Mouse (Mus musculus): Measurements from ENCODE around the gene Sart3. TPM values are rescaled to one million over a fixed set of nuclear protein-coding genes. Genes with fewer than 3 reads are reported as not detected.
A peak's percentile ranks its signal among the peaks of the same experiment; 100 is the strongest.
"Not testable (repeated sequence)": the region's sequence is repeated elsewhere in the genome, so short reads cannot be mapped to it uniquely, and the experiment has no call there.

Sart3 gene
- total and polyA plus RNA-seq, 2 experiments from 2014 or later, result 26.4 to 34.7 TPM

GRCm38 (mm10) chr5:113812638-113813037 lies 40.3 kb upstream of the Sart3 start:
- H3K9ac ChIP-seq (replicated peaks; ENCODE audit: low read length), result no peak overlapping the region
- ATAC-seq (no peak), DNase-seq (ENCODE audit: low spot score) (no peak)
- H3K9me3 ChIP-seq (ENCODE audit: low read length), result 0 out of 2 replicates have a peak, but pooled peaks cover 3% of the 10 kb centered on the region
- H3K36me3 ChIP-seq (ENCODE audit: insufficient read depth, low read length), result no peaks in the 10 kb centered on the region
- no peak overlapping the region for H3K4me3 ChIP-seq (ENCODE audit: low read length)
- TF ChIP-seq CTCF (IDR thresholded peaks at IDR 0.05; ENCODE audit: low read depth), result no peak
- WGBS, result 92% methylated on average over 2 of the region's 2 CpGs
- no peaks in the 10 kb centered on the region for H3K27me3 ChIP-seq (ENCODE audit: insufficient read depth, low read length)
- no peak overlapping the region for H3K27ac ChIP-seq
- no peaks in the 10 kb centered on the region for H3K4me1 ChIP-seq (ENCODE audit: insufficient read depth, low read length)
- H3K4me2 ChIP-seq (ENCODE audit: low read depth, low read length), result no peak overlapping the region

DNA sequence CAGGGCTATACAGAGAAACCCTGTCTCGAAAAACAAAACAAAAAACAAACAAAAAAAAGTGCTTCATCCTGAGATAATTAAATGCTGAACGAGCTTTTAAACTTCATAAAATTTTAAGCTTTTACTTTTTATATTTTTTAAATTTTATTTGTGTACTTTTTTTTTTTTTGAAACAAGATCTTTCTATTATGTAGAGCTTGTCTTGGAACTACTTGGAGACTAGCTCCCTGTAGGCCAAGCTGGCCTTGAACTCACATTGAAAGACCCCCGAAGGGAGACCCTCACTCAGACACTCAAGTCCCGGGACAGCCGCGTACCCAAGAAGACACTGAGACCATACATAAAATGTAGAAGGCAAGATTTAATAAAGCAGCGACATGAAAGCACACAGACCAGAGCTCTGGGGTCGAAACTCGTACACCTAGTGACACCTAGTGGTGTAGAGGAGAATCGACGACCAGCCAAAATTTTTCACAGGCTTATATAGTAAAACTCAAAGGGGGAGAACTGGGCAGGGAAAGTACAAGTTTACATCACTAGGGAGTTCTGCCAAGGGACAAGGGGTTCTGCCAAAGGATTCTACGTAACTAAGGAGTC lies 39.6 kb upstream of the Sart3 start:
- TF ChIP-seq CTCF (IDR thresholded peaks at IDR 0.05; ENCODE audit: low read depth), result peak; percentile 43
- not testable (repeated sequence) for DNase-seq (ENCODE audit: low spot score); H3K27ac ChIP-seq; H3K4me1 ChIP-seq (ENCODE audit: insufficient read depth, low read length); H3K27me3 ChIP-seq (ENCODE audit: insufficient read depth, low read length); H3K9ac ChIP-seq (replicated peaks; ENCODE audit: low read length); ATAC-seq; H3K9me3 ChIP-seq (ENCODE audit: low read length); H3K4me3 ChIP-seq (ENCODE audit: low read length); H3K36me3 ChIP-seq (ENCODE audit: insufficient read depth, low read length); H3K4me2 ChIP-seq (ENCODE audit: low read depth, low read length)
- WGBS, result 30% methylated on average over 11 of the region's 12 CpGs

GRCm38 (mm10) chr5:113810111-113810510 lies 37.8 kb upstream of the Sart3 start:
- TF ChIP-seq CTCF (IDR thresholded peaks at IDR 0.05; ENCODE audit: low read depth), result no peak
- H3K4me2 ChIP-seq (ENCODE audit: low read depth, low read length), result no peak overlapping the region
- no peak overlapping the region for H3K27ac ChIP-seq
- H3K9me3 ChIP-seq (ENCODE audit: low read length), result 0 out of 2 replicates have a peak, but pooled peaks cover 3% of the 10 kb centered on the region
- no peak overlapping the region for H3K4me3 ChIP-seq (ENCODE audit: low read length)
- no peak for DNase-seq (ENCODE audit: low spot score)
- H3K27me3 ChIP-seq (ENCODE audit: insufficient read depth, low read length), result no peaks in the 10 kb centered on the region
- H3K4me1 ChIP-seq (ENCODE audit: insufficient read depth, low read length), result no peaks in the 10 kb centered on the region
- 95% methylated on average over 4 of the region's 4 CpGs for WGBS
- no peak for ATAC-seq
- no peak overlapping the region for H3K9ac ChIP-seq (replicated peaks; ENCODE audit: low read length)
- no peaks in the 10 kb centered on the region for H3K36me3 ChIP-seq (ENCODE audit: insufficient read depth, low read length)

- DNase-seq (ENCODE audit: low spot score), result no peak
- no peak overlapping the region for H3K27ac ChIP-seq
- ATAC-seq, result no peak
- no peak overlapping the region for H3K4me2 ChIP-seq (ENCODE audit: low read depth, low read length)
- 87% methylated on average over 2 of the region's 2 CpGs for WGBS
- H3K4me3 ChIP-seq (ENCODE audit: low read length), result no peak overlapping the region
- H3K27me3 ChIP-seq (ENCODE audit: insufficient read depth, low read length), result no peaks in the 10 kb centered on the region
- TF ChIP-seq CTCF (IDR thresholded peaks at IDR 0.05; ENCODE audit: low read depth), result no peak
- H3K36me3 ChIP-seq (ENCODE audit: insufficient read depth, low read length), result no peaks in the 10 kb centered on the region
- H3K9ac ChIP-seq (replicated peaks; ENCODE audit: low read length), result no peak overlapping the region
- no peaks in the 10 kb centered on the region for H3K4me1 ChIP-seq (ENCODE audit: insufficient read depth, low read length)
- 0 out of 2 replicates have a peak, but pooled peaks cover 3% of the 10 kb centered on the region for H3K9me3 ChIP-seq (ENCODE audit: low read length)
These were observed 35.9 kb upstream of the Sart3 start for GRCm38 (mm10) chr5:113808177-113808576.

DNA sequence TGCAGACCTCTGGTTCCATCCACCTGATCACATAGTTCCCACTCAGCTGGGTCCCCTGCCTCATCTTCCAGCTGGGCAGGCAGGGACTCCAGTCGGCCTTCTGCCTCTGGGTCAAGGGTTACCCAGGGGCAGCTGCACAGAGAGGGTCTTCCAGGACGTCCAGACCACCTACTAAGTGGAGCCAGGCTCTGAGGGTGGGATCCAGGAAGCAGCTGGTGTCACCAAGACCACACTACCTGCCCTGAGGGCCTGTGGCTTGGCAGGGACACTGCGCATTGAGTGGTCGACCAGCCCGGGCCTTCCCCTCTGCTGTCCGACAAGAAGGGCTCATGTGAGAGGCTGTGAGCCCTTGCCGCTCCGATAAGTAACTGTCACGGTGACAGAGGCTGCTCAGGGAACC lies 35.4 kb upstream of the Sart3 start:
- no peaks in the 10 kb centered on the region for H3K36me3 ChIP-seq (ENCODE audit: insufficient read depth, low read length)
- ATAC-seq (no peak), DNase-seq (ENCODE audit: low spot score) (no peak)
- WGBS, result 67% methylated on average over 9 of the region's 9 CpGs
- H3K4me3 ChIP-seq (ENCODE audit: low read length), result no peak overlapping the region
- H3K27me3 ChIP-seq (ENCODE audit: insufficient read depth, low read length), result no peaks in the 10 kb centered on the region
- TF ChIP-seq CTCF (IDR thresholded peaks at IDR 0.05; ENCODE audit: low read depth), result no peak
- H3K27ac ChIP-seq, result no peak overlapping the region
- no peak overlapping the region for H3K4me2 ChIP-seq (ENCODE audit: low read depth, low read length)
- no peak overlapping the region for H3K9ac ChIP-seq (replicated peaks; ENCODE audit: low read length)
- H3K9me3 ChIP-seq (ENCODE audit: low read length), result 0 out of 2 replicates have a peak, but pooled peaks cover 3% of the 10 kb centered on the region
- no peaks in the 10 kb centered on the region for H3K4me1 ChIP-seq (ENCODE audit: insufficient read depth, low read length)

DNA sequence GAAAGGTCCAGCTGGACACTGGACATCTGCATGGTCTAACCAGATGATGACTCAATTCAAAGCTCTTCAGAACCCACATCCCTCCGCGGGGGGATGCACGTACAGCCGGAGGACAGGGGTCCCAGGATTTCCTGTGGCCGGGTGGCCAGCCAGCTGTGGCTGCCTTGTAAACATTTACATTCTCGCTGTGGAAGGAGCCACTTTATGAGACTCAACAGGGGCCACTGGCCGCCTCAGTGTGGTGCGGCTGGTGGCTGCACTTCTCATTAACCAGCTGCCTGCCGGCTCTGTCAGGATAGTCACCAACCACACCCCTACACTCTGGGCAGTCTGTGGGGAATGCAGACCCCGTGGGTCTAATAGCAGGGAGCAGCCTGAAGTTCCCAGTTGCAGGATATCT lies 34.1 kb upstream of the Sart3 start:
- Histone ChIP-seq H3K4me3 (ENCODE audit: low read length) (no peak overlapping the region), H3K9ac (replicated peaks; ENCODE audit: low read length) (no peak overlapping the region), H3K27ac (no peak overlapping the region), H3K9me3 (ENCODE audit: low read length) (0 out of 2 replicates have a peak, but pooled peaks cover 3% of the 10 kb centered on the region), H3K4me1 (ENCODE audit: insufficient read depth, low read length) (no peaks in the 10 kb centered on the region), H3K36me3 (ENCODE audit: insufficient read depth, low read length) (no peaks in the 10 kb centered on the region), H3K27me3 (ENCODE audit: insufficient read depth, low read length) (no peaks in the 10 kb centered on the region), H3K4me2 (ENCODE audit: low read depth, low read length) (no peak overlapping the region)
- no peak for DNase-seq (ENCODE audit: low spot score)
- no peak for ATAC-seq
- 35% methylated on average over 10 of the region's 10 CpGs for WGBS
- no peak for TF ChIP-seq CTCF (IDR thresholded peaks at IDR 0.05; ENCODE audit: low read depth)

- Histone ChIP-seq H3K4me1 (ENCODE audit: insufficient read depth, low read length) (no peaks in the 10 kb centered on the region), H3K27me3 (ENCODE audit: insufficient read depth, low read length) (no peaks in the 10 kb centered on the region), H3K4me3 (ENCODE audit: low read length) (no peak overlapping the region), H3K27ac (no peak overlapping the region), H3K36me3 (ENCODE audit: insufficient read depth, low read length) (no peaks in the 10 kb centered on the region), H3K4me2 (ENCODE audit: low read depth, low read length) (no peak overlapping the region), H3K9me3 (ENCODE audit: low read length) (no peaks in the 10 kb centered on the region), H3K9ac (replicated peaks; ENCODE audit: low read length) (no peak overlapping the region)
- ATAC-seq, result no peak
- TF ChIP-seq CTCF (IDR thresholded peaks at IDR 0.05; ENCODE audit: low read depth), result no peak
- no peak for DNase-seq (ENCODE audit: low spot score)
- WGBS, result 83% methylated on average over 9 of the region's 9 CpGs
These were observed 33.0 kb upstream of the Sart3 start for GRCm38 (mm10) chr5:113805301-113805700.

Data from hindbrain, postnatal 0 days (tissue).